Comparison of ENCODE assay signal across 7 mouse cellular contexts in the genomic region with DNA sequence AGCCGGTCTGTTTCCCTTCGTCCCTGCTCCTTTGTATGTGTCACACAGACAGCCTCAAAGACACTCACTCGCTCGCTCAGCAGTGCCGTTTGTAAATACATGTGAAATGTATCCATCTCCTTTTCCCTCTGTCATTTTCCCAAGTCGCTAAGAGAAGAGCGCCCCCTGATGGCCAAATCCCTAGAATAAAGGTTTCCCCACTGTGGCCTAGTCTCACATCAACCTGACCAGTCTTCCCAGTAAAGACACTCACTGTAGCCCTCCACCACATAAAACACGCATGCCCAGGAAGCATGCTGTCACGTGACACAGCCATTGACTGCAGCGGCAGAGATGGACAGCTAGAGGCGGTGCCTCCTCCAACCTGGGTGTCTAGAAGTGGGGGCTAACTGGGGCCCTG. TPM values are rescaled to one million over a fixed set of nuclear protein-coding genes. Genes with fewer than 3 reads are reported as not detected.
DNase-seq lines count a peak whose midpoint lies in the region; ATAC-seq and TF ChIP-seq lines count a peak whose summit lies in the region.

No protein-coding gene starts in this region.

- in situ Hi-C loops in CH12.LX (cut with MboI; ENCODE audit: low pct_ligation_motif_present, low pct_unique_long_range_greater_than_20kb, low sequenced_read_pairs), result loop anchor here (25.0 kb wide), 1 partner anchor 503 kb away; a partner anchor contains a TSS

- dilution Hi-C loops in CH12.LX (cut with MboI; ENCODE audit: extremely low pct_ligation_motif_present, extremely low pct_unique_long_range_greater_than_20kb, low sequenced_read_pairs), result no loop called here

- TF ChIP-seq POLR2A in CH12.LX (IDR thresholded peaks at IDR 0.05; ENCODE audit: low read depth, low read length), result no peak

- 0 out of 2 replicates have a peak, but pooled peaks have one; percentile 41 for ATAC-seq in hindbrain, embryonic 12.5 days (ENCODE audit: low FRiP score)

- H3K27ac ChIP-seq in CH12.LX (ENCODE audit: insufficient read depth, low read depth), result no peak overlapping the region
- H3K27ac ChIP-seq in hindbrain, embryonic 12.5 days, result no peak overlapping the region

- peak; percentile 59 for DNase-seq in kidney, adult 18-20 months
- no peak for DNase-seq in kidney, adult 9 months
- peak; percentile 40 for DNase-seq in CH12.LX (ENCODE audit: extremely low read depth)
- peak; percentile 48 to 61 for DNase-seq in adrenal gland, postnatal 36 days
- DNase-seq in mesoderm, embryonic 11.5 days (ENCODE audit: low read depth, low spot score), result peak; percentile 47
- DNase-seq in thymus, postnatal 36 days, result peak; percentile 31 to 33

- no peak overlapping the region for H3K9ac ChIP-seq in CH12.LX (ENCODE audit: insufficient read depth, low read depth)
- no peak overlapping the region for H3K9ac ChIP-seq in hindbrain, embryonic 12.5 days

- H3K4me1 ChIP-seq in CH12.LX (ENCODE audit: control insufficient read depth in 1 of 2, insufficient read depth in 2 of 2), result peaks cover 7 to 11% of the 10 kb centered on the region in 2 experiments
- H3K4me1 ChIP-seq in hindbrain, embryonic 12.5 days, result 0 out of 2 replicates have a peak, but pooled peaks cover 5% of the 10 kb centered on the region

- no peak overlapping the region for H3K4me3 ChIP-seq in CH12.LX (replicated peaks in 1 of 3; ENCODE audit: low read depth in 2 of 3, low read length in 2 of 3, poor library complexity in 1 of 3)
- no peak overlapping the region for H3K4me3 ChIP-seq in hindbrain, embryonic 12.5 days

- peak; percentile 67 to 69 for TF ChIP-seq CTCF in CH12.LX (conservative IDR thresholded peaks at IDR 0.05 in 1 of 2, IDR thresholded peaks at IDR 0.05 in 1 of 2; ENCODE audit: low read depth in 2 of 2, low read length in 2 of 2)

- H3K36me3 ChIP-seq in CH12.LX (replicated peaks in 1 of 2; ENCODE audit: control insufficient read depth in 1 of 2, insufficient read depth in 1 of 2, low read length in 1 of 2), result no peaks in the 10 kb centered on the region
- no peaks in the 10 kb centered on the region for H3K36me3 ChIP-seq in hindbrain, embryonic 12.5 days

- H3K4me2 ChIP-seq in CH12.LX (ENCODE audit: insufficient read depth, low read depth, poor library complexity, severe bottlenecking), result no peak overlapping the region
- H3K4me2 ChIP-seq in hindbrain, embryonic 12.5 days (replicated peaks), result no peak overlapping the region

- no peaks in the 10 kb centered on the region for H3K9me3 ChIP-seq in CH12.LX (replicated peaks; ENCODE audit: low read length)
- H3K9me3 ChIP-seq in hindbrain, embryonic 12.5 days (replicated peaks), result no peaks in the 10 kb centered on the region

- TF ChIP-seq RAD21 in CH12.LX (IDR thresholded peaks at IDR 0.05; ENCODE audit: low read depth, low read length), result peak; percentile 31

- no peak for TF ChIP-seq EP300 in CH12.LX (IDR thresholded peaks at IDR 0.05; ENCODE audit: low read length)

- peaks cover 2% of the 10 kb centered on the region for H3K27me3 ChIP-seq in CH12.LX (replicated peaks)
- H3K27me3 ChIP-seq in hindbrain, embryonic 12.5 days, result no peaks in the 10 kb centered on the region

- no peaks in the 10 kb centered on the region for H3K79me2 ChIP-seq in CH12.LX (replicated peaks; ENCODE audit: control insufficient read depth, extremely low read depth, insufficient read depth, poor library complexity, severe bottlenecking)

- WGBS in hindbrain, embryonic 12.5 days, result 38% methylated on average over 11 of the region's 11 CpGs

TF ChIP-seq in CH12.LX, 34 proteins besides CTCF, POLR2A, EP300 and RAD21:
- TF ChIP-seq USF2 (conservative IDR thresholded peaks at IDR 0.05; ENCODE audit: low read depth, low read length), result peak; percentile 75
- no peak for TF ChIP-seq MEF2A (IDR thresholded peaks at IDR 0.05; ENCODE audit: borderline replicate concordance, low read depth, low read length)
- no peak for TF ChIP-seq ZC3H11A (IDR thresholded peaks at IDR 0.05; ENCODE audit: low read depth, low read length)
- TF ChIP-seq USF1 (IDR thresholded peaks at IDR 0.05; ENCODE audit: low read depth, low read length), result peak; percentile 78
- TF ChIP-seq NRF1 (IDR thresholded peaks at IDR 0.05; ENCODE audit: low read depth, low read length), result peak; percentile 68
- TF ChIP-seq POLR2AphosphoS2 (IDR thresholded peaks at IDR 0.05; ENCODE audit: low read depth, low read length), result no peak
- no peak for TF ChIP-seq MAZ (IDR thresholded peaks at IDR 0.05; ENCODE audit: low read depth, low read length)
- no peak for TF ChIP-seq JUND (conservative IDR thresholded peaks at IDR 0.05; ENCODE audit: low read depth, low read length)
- TF ChIP-seq SMC3 (IDR thresholded peaks at IDR 0.05; ENCODE audit: low read depth, low read length), result peak; percentile 22; the same call in 1 of the 2 replicates
- no peak for TF ChIP-seq ZNF384 (IDR thresholded peaks at IDR 0.05; ENCODE audit: low read depth, low read length)
- TF ChIP-seq GABPA (IDR thresholded peaks at IDR 0.05; ENCODE audit: insufficient replicate concordance, low read depth, low read length), result no peak
- no peak for TF ChIP-seq ZKSCAN1 (IDR thresholded peaks at IDR 0.05; ENCODE audit: borderline replicate concordance, low read depth, low read length)

RNA-seq across cellular contexts. Expression of a gene that starts 8.9 kb away (rescaled TPM):
- total RNA-seq in CH12.LX (2012; rRNA removed) (3.0 and 4.0 TPM in 2 replicates), CH12.LX (2014; rRNA removed) (0.32 and 0.35 TPM in 2 replicates)
- polyA plus RNA-seq in CH12.LX (2012; ENCODE audit: insufficient read length, low read depth), result 0.74 and 0.86 TPM in 2 replicates
- total RNA-seq in adrenal gland, postnatal 36 days (2021), result 10 to 100 TPM; 21.1 to 25.9 TPM
- 80.4 and 98.4 TPM in 2 replicates for polyA plus RNA-seq in hindbrain, embryonic 12.5 days (2016; fragmentation: Nextera tagmentation; extraction: Ambion mirVana)

Comparison
In these comparisons a context has a peak if more than half of its experiments do, and no peak if none do; other contexts are left out.
1. RNA of a gene that starts 8.9 kb away (total RNA-seq): 21.1 to 25.9 TPM in adrenal gland, postnatal 36 days; 0.32 to 4.0 TPM in CH12.LX; every median in the first group is over 4 times any median in the second.